Mouse (Mus musculus): ENCODE measurements at regions not wholly inside any gene's neighbourhood (a gene's known extent, or its start where the extent isn't known, plus 50 kb on each side); places are given as distances from the start of the nearest gene placed in this dataset.

DNA sequence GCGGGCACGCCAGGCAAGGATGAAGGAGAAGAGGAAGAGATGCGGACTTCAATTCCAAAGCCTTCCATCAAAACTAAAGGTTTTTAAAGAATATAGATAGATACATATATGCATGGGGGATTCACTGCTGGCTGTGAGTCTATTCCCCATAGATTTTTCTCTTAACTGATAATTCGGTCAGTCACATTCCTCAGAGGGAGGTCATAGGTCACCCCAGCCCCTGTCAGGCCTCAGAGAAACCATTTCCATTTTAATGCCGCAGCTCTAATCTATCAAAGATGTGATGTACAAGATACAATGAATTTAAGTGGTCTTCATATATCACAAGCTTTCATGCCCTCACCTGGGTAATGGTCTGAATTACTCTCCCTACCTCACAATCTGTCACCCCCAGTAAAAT is 73.6 kb downstream of the Nkx6-1 start:
- TF ChIP-seq POLR2A (IDR thresholded peaks at IDR 0.05; ENCODE audit: borderline replicate concordance, extremely low read depth, low read depth, low read length) = no peak
- no peak for TF ChIP-seq CTCF (IDR thresholded peaks at IDR 0.05; ENCODE audit: insufficient read depth, low read length)
